Mouse (Mus musculus) hindbrain, embryonic 16.5 days (tissue): ENCODE measurements at regions not wholly inside any gene's neighbourhood (a gene's known extent, or its start where the extent isn't known, plus 50 kb on each side); places are given as distances from the start of the nearest gene placed in this dataset.

Source experiments
- ATAC-seq: fragments of 200-750 bp; cut with Nextera tagmentation; 2 replicates; pipeline ENCODE4 v1.8.0; 2017; ENCODE audit warnings: moderate TSS enrichment, moderate library complexity
- H3K27ac ChIP-seq: fragments of 300-500 bp; sonication (generic); 2 replicates; pipeline ENCODE4 v1.5.1; 2014; ENCODE audit warnings: low read depth, mild to moderate bottlenecking, control low read depth, low read length, moderate library complexity
- H3K27me3 ChIP-seq: fragments of 300-500 bp; sonication (generic); replicated peaks from 2 replicates; pipeline ENCODE4 v1.6.1; 2014; ENCODE audit warnings: low read length; ENCODE audit not compliant: control insufficient read depth, insufficient read depth
- H3K36me3 ChIP-seq: fragments of 300-500 bp; sonication (generic); 2 replicates; pipeline ENCODE4 v1.6.1; 2014; ENCODE audit warnings: mild to moderate bottlenecking, low read length, moderate library complexity, mixed read lengths; ENCODE audit not compliant: control insufficient read depth, insufficient read depth
- H3K4me1 ChIP-seq: fragments of 300-500 bp; sonication (generic); 2 replicates; pipeline ENCODE4 v1.6.1; 2014; ENCODE audit warnings: low read depth, low read length; ENCODE audit not compliant: control insufficient read depth, insufficient read depth
- H3K4me2 ChIP-seq: fragments of 300-500 bp; sonication (generic); 2 replicates; pipeline ENCODE4 v1.6.1; 2014; ENCODE audit warnings: mild to moderate bottlenecking, low read length, control low read depth, moderate library complexity
- H3K4me3 ChIP-seq: fragments of 300-500 bp; sonication (generic); 2 replicates; pipeline ENCODE4 v1.5.1; 2014; ENCODE audit warnings: mild to moderate bottlenecking, low read length, control low read depth, moderate library complexity
- H3K9ac ChIP-seq: fragments of 300-500 bp; sonication (generic); 2 replicates; pipeline ENCODE4 v1.6.1; 2014; ENCODE audit warnings: low read depth, mild to moderate bottlenecking, control low read depth, low read length, moderate library complexity
- H3K9me3 ChIP-seq: fragments of 300-500 bp; sonication (generic); 2 replicates; pipeline ENCODE4 v1.6.1; 2014; ENCODE audit warnings: mild to moderate bottlenecking, low read length, moderate library complexity; ENCODE audit not compliant: control insufficient read depth
- WGBS: fragments of 180-500 bp; shearing (Covaris S2); extraction: QIAGEN DNeasy Blood & Tissue Kit; methylation state at CpG from one replicate; pipeline ENCODE4 v1.1.7; 2014; 5-methylcytosine and 5-hydroxymethylcytosine counted together

DNA sequence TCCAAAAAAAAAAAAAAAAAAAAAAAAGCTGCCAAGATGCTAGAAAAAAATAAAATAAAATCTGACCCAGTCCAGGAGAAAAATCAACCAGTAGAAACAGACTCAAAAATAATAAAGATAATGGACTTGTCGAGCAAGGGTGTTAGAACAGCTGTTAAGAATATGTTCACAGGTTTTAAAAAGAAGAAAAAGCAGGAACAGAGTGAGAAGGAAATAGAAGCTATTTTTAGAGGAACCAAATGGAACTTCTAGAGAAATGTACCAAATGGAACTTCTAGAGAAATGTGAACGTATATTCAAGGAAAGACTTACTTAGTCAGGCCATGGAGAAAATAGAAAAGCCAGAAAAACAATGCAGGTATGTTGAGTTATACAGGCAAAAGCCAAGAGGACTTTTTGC lies 662.4 kb upstream of the Jmjd1c start:
- Histone ChIP-seq H3K4me2 (no peak overlapping the region), H3K36me3 (no peaks in the 10 kb centered on the region), H3K27ac (no peak overlapping the region), H3K4me1 (no peaks in the 10 kb centered on the region), H3K9me3 (no peaks in the 10 kb centered on the region), H3K27me3 (no peaks in the 10 kb centered on the region), H3K9ac (no peak overlapping the region), H3K4me3 (no peak overlapping the region)
- no peak for ATAC-seq
- WGBS, result 82% methylated on average over 2 of the region's 2 CpGs

DNA sequence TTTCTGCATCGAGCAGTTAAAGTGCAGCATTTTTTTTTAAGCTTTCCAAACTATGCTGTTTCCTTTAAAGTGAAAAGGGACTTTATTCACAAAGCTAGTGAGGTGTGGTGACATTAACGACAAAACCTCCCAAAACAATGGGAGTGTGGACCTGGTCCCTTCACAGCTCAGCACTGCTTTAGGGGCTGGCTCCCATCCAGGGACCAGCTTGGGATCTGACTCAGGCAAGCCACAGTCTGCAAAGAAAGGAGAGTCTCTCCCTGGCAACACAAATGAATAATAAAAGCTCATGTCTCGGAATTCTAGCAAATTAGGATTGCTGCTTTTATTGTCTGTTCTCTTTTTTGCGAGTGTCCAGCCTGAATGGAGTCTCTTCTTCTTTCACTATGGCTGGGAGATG lies 625.2 kb upstream of the Jmjd1c start:
- H3K27ac ChIP-seq, result no peak overlapping the region
- 34% methylated on average over 4 of the region's 4 CpGs for WGBS
- no peaks in the 10 kb centered on the region for H3K9me3 ChIP-seq
- no peaks in the 10 kb centered on the region for H3K27me3 ChIP-seq
- no peaks in the 10 kb centered on the region for H3K4me1 ChIP-seq
- H3K9ac ChIP-seq, result no peak overlapping the region
- no peaks in the 10 kb centered on the region for H3K36me3 ChIP-seq
- no peak overlapping the region for H3K4me2 ChIP-seq
- no peak overlapping the region for H3K4me3 ChIP-seq
- no peak for ATAC-seq

DNA sequence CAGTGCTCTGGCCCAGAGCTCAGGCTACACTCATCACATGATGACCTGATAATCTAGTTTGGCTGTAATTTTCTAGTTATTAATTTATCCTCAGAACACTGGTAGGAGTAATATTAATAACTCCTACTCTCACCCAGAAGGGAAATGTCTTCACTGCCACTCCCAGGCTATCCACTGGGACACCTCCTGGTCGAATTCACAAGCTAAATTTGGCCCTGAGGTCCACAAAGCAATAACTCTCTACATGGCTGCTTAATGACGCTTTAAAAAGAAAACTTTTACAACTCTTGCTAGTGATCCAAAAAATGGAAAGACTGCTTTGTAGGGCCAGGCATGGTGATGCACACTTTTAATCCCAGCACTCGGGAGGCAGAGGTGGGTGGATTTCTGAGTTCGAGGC lies 623.9 kb upstream of the Jmjd1c start:
- Histone ChIP-seq H3K9ac (no peak overlapping the region), H3K27me3 (no peaks in the 10 kb centered on the region), H3K4me2 (no peak overlapping the region), H3K27ac (no peak overlapping the region), H3K36me3 (no peaks in the 10 kb centered on the region), H3K4me3 (no peak overlapping the region), H3K9me3 (no peaks in the 10 kb centered on the region), H3K4me1 (no peaks in the 10 kb centered on the region)
- WGBS, result 81% methylated on average over 4 of the region's 4 CpGs
- no peak for ATAC-seq

DNA sequence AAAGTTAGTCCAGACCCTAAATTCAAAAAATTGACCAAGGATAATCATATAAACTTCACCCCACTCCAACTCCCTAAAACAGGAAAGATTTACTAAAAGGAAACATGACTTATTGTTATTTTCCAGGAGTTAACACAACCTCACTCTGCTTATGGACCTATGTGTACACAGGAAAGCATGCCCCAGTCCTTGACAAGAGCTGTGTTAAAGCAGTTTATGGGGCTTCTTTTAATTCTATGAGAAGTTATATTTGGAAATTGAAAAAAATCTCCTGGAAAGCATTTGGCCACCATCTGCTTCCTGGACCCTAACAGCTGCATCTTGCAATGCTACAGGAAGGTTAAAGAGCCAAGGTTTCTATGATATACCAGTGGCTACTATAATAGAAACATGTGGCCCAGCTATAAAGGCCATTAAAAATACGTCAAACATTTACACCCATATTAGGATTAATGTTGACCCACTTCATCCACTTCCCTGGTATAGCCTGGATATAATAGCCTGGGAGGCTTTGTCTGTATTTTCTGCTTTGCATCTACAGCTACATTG lies 620.7 kb upstream of the Jmjd1c start:
- no peak for ATAC-seq
- Histone ChIP-seq H3K27ac (no peak overlapping the region), H3K9me3 (no peaks in the 10 kb centered on the region), H3K36me3 (no peaks in the 10 kb centered on the region), H3K4me1 (no peaks in the 10 kb centered on the region), H3K4me3 (no peak overlapping the region), H3K4me2 (no peak overlapping the region), H3K9ac (no peak overlapping the region), H3K27me3 (no peaks in the 10 kb centered on the region)
- 87% methylated on average over 1 of the region's 1 CpGs for WGBS

DNA sequence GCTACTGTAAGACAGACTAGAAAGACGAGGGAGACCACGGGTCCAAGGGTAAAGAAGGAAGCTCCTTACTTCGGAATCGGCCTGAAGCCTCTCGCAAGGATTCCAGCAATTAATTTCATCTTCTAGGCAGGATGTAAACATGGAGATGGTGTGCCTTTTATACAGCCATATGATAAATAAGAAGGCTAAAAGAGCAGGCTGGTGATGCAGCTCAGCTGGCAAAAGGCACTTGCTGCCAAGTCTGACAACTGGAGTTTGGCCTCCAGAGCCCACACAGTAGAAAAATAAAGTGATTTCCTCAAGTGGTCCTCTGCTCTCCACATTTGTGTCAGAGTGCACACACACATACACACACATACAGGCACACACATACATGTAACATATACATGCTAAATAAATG lies 605.1 kb upstream of the Jmjd1c start:
- no peaks in the 10 kb centered on the region for H3K4me1 ChIP-seq
- H3K4me2 ChIP-seq, result no peak overlapping the region
- no peak overlapping the region for H3K9ac ChIP-seq
- H3K27me3 ChIP-seq, result no peaks in the 10 kb centered on the region
- no peak for ATAC-seq
- no peak overlapping the region for H3K27ac ChIP-seq
- WGBS, result 72% methylated on average over 5 of the region's 5 CpGs
- no peaks in the 10 kb centered on the region for H3K36me3 ChIP-seq
- H3K9me3 ChIP-seq, result no peaks in the 10 kb centered on the region
- H3K4me3 ChIP-seq, result no peak overlapping the region

DNA sequence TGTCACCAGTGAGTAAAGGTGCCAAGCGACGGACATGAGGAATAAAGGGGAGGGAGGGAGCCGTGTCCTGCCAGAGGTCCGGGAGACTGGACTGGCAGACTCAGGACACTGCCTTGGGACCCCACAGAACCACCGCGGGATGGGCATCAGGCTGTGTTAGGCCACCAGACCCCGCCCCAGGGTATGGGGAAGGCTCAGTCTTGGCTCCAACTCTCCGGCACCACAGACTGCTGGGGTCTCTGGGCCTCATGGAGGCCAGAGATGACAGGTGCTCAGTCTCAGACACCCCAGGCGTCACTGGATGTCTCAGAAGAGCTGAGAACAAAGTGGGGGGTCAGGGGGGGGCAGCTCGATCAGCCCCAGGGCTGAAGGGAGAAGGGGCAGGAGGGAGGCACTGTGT lies 604.1 kb upstream of the Jmjd1c start:
- Histone ChIP-seq H3K4me3 (no peak overlapping the region), H3K27ac (no peak overlapping the region), H3K4me2 (no peak overlapping the region), H3K27me3 (no peaks in the 10 kb centered on the region), H3K4me1 (no peaks in the 10 kb centered on the region), H3K36me3 (no peaks in the 10 kb centered on the region), H3K9me3 (no peaks in the 10 kb centered on the region), H3K9ac (no peak overlapping the region)
- WGBS, result 66% methylated on average over 10 of the region's 10 CpGs
- ATAC-seq, result no peak

DNA sequence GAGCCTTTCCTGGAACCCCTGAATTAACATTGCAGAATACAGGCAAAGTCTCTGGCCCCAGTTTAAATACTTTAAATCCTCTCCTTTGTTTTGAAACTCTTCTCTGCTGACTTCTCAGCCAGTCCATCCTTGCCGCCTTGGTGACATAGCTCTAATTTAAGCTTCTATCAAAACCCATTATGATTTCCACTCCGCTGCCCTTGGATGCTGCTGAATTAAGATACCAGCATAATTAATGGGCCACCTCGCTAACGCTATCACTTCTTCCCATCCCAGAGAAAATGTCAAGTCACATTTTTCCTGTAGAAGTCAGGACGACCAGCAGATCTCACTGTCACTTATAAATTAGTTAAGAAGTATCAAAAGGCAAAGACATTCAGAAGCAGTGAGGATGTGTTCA lies 556.1 kb upstream of the Jmjd1c start:
- H3K27me3 ChIP-seq, result no peaks in the 10 kb centered on the region
- H3K9me3 ChIP-seq, result no peaks in the 10 kb centered on the region
- no peak for ATAC-seq
- no peaks in the 10 kb centered on the region for H3K36me3 ChIP-seq
- no peak overlapping the region for H3K9ac ChIP-seq
- no peak overlapping the region for H3K27ac ChIP-seq
- H3K4me3 ChIP-seq, result no peak overlapping the region
- H3K4me2 ChIP-seq, result no peak overlapping the region
- H3K4me1 ChIP-seq, result no peaks in the 10 kb centered on the region
- 66% methylated on average over 5 of the region's 5 CpGs for WGBS

DNA sequence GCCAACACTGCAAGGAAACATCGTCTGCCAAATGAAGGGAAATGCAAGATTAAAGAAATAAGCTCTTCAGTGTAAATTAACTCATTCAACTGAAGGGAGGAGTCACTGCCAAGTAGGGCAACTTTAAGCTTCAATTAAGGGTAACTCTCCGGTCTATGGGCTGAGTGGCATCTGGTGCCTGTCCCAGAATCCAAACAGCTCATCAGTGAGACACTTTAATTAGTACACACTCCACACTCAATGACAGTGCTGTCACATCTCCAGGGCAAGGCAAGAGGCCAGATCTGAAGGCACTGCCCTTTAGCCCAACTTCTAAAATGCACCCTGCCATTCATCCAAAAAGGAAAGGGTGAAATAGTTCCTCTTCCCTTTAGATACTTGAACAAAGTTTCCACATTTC lies 549.3 kb upstream of the Jmjd1c start:
- WGBS, result 58% methylated on average over 2 of the region's 2 CpGs
- Histone ChIP-seq H3K9ac (no peak overlapping the region), H3K4me1 (no peaks in the 10 kb centered on the region), H3K36me3 (no peaks in the 10 kb centered on the region), H3K4me2 (no peak overlapping the region), H3K27ac (no peak overlapping the region), H3K27me3 (no peaks in the 10 kb centered on the region), H3K4me3 (no peak overlapping the region), H3K9me3 (no peaks in the 10 kb centered on the region)
- ATAC-seq, result peak; percentile 68

DNA sequence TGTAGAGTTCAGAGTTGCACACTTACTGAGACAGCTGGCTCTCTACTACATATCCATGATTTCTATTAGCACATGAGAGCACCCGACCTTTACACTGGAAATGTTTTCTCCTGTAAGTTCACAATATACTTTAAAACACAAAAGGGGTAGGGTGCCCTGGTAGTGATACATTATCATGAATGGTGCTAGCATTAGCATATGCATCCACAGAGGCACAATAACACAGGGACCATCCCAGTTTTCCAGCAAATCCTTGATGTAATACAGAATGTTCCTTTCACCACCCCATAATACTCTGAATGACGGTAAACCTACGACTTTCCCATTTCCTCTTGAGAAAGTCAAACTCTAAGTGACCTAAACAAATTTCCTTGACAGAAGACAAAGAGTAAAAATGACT lies 548.3 kb upstream of the Jmjd1c start:
- Histone ChIP-seq H3K4me1 (no peaks in the 10 kb centered on the region), H3K9ac (no peak overlapping the region), H3K9me3 (no peaks in the 10 kb centered on the region), H3K27ac (no peak overlapping the region), H3K4me2 (no peak overlapping the region), H3K36me3 (no peaks in the 10 kb centered on the region), H3K4me3 (no peak overlapping the region), H3K27me3 (no peaks in the 10 kb centered on the region)
- no peak for ATAC-seq
- WGBS, result 58% methylated on average over 3 of the region's 3 CpGs

DNA sequence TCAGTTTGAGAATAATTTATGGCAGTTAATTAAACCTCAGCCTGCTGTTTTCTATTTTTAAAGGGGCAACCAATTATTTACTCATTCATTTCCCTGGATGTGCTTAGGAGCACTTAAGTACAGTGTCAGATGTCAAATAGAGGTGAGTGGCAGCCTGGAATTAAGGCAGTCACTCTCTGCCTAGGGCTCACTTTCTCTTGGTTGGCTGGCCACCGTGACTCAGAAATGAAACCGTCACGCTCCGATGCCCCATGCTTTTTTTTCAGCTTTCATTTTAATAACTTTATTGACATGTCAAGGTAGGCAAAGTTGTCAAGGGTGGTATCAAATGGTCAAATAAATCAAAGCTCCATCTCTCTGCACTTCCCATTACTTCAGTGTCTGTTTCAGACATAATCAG lies 547.9 kb upstream of the Jmjd1c start:
- H3K9me3 ChIP-seq, result no peaks in the 10 kb centered on the region
- H3K4me1 ChIP-seq, result no peaks in the 10 kb centered on the region
- ATAC-seq, result no peak
- no peaks in the 10 kb centered on the region for H3K36me3 ChIP-seq
- no peak overlapping the region for H3K4me2 ChIP-seq
- no peak overlapping the region for H3K27ac ChIP-seq
- H3K4me3 ChIP-seq, result no peak overlapping the region
- WGBS, result 56% methylated on average over 4 of the region's 4 CpGs
- H3K27me3 ChIP-seq, result no peaks in the 10 kb centered on the region
- no peak overlapping the region for H3K9ac ChIP-seq
